Mouse (Mus musculus): ENCODE measurements around the gene Psmd9. TPM values are rescaled to one million over a fixed set of nuclear protein-coding genes. Genes with fewer than 3 reads are reported as not detected.
"Not testable (repeated sequence)": the region's sequence is repeated elsewhere in the genome, so short reads cannot be mapped to it uniquely, and the experiment has no call there.

Gene Psmd9
- total RNA-seq, 2 experiments from 2014 or later: 28.2 to 30.8 TPM

- no peak for DNase-seq
Measured at GRCm38 (mm10) chr5:123193436-123193835, 24.2 kb downstream of the Psmd9 start.

GRCm38 (mm10) chr5:123194856-123195255, 25.6 kb downstream of the Psmd9 start:
- DNase-seq: no peak

GRCm38 (mm10) chr5:123195500-123196000, 26.3 kb downstream of the Psmd9 start:
- no peak for DNase-seq

- DNase-seq: no peak
Measured at GRCm38 (mm10) chr5:123196746-123197145, 27.5 kb downstream of the Psmd9 start.

- DNase-seq: no peak
Measured at GRCm38 (mm10) chr5:123198523-123198922, 29.3 kb downstream of the Psmd9 start.

- DNase-seq: not testable (repeated sequence)
Measured at GRCm38 (mm10) chr5:123200816-123201522, 31.8 kb downstream of the Psmd9 start.

- no peak for DNase-seq
Measured at GRCm38 (mm10) chr5:123201523-123201892, 32.3 kb downstream of the Psmd9 start.

GRCm38 (mm10) chr5:123201987-123202386, 32.8 kb downstream of the Psmd9 start:
- no peak for DNase-seq

- not testable (repeated sequence) for DNase-seq
Measured at GRCm38 (mm10) chr5:123202771-123203170, 33.6 kb downstream of the Psmd9 start.

- DNase-seq: not testable (repeated sequence)
Measured at GRCm38 (mm10) chr5:123203591-123203990, 34.4 kb downstream of the Psmd9 start.

GRCm38 (mm10) chr5:123222346-123223050, 53.3 kb downstream of the Psmd9 start:
- DNase-seq: not testable (repeated sequence)

- DNase-seq: no peak
Measured at GRCm38 (mm10) chr5:123223051-123223410, 53.8 kb downstream of the Psmd9 start.

- DNase-seq: not testable (repeated sequence)
Measured at GRCm38 (mm10) chr5:123223861-123224260, 54.6 kb downstream of the Psmd9 start.

- DNase-seq: no peak
Measured at GRCm38 (mm10) chr5:123226851-123227250, 57.6 kb downstream of the Psmd9 start.

- DNase-seq: peak; percentile 95 to 96
Measured at GRCm38 (mm10) chr5:123227762-123228523, 58.7 kb downstream of the Psmd9 start.

GRCm38 (mm10) chr5:123228524-123228922, 59.3 kb downstream of the Psmd9 start:
- no peak for DNase-seq

GRCm38 (mm10) chr5:123229296-123229695, 60.1 kb downstream of the Psmd9 start:
- no peak for DNase-seq

GRCm38 (mm10) chr5:123232180-123232579, 63.0 kb downstream of the Psmd9 start:
- no peak for DNase-seq

- DNase-seq: peak in 1 of 2 experiments; percentile 25
Measured at GRCm38 (mm10) chr5:123235731-123236130, 66.5 kb downstream of the Psmd9 start.

- DNase-seq: peak; percentile 32 to 44
Measured at GRCm38 (mm10) chr5:123236426-123236825, 67.2 kb downstream of the Psmd9 start.

- no peak for DNase-seq
Measured at GRCm38 (mm10) chr5:123239501-123239900, 70.3 kb downstream of the Psmd9 start.

GRCm38 (mm10) chr5:123245518-123245917, 76.3 kb downstream of the Psmd9 start:
- peak in 1 of 2 experiments; percentile 24 for DNase-seq

GRCm38 (mm10) chr5:123251390-123251789, 82.2 kb downstream of the Psmd9 start:
- no peak for DNase-seq

Measured in layer of hippocampus, postnatal 36 days (tissue).